Mouse (Mus musculus) right cerebral cortex, adult 2 months (tissue): ENCODE measurements around the gene Ccdc85c.

Source experiments
- DNase-seq, 2 experiments: peaks; one replicate each; pipeline ENCODE4 v3.0.0; 2021 to 2022; ENCODE audit warnings: low spot score in 2 of 2

Ccdc85c gene

GRCm38 (mm10) chr12:108274661-108275507 is at the start of gene Ccdc85c:
TSS of gene Ccdc85c (minus strand) at chr12:108275425.
- peak in 1 of 2 experiments; percentile 32 for DNase-seq

GRCm38 (mm10) chr12:108320096-108320495 is 44.9 kb upstream of the Ccdc85c start:
- no peak for DNase-seq

GRCm38 (mm10) chr12:108318499-108318898 is 43.3 kb upstream of the Ccdc85c start:
- no peak for DNase-seq

GRCm38 (mm10) chr12:108317826-108318430 is 42.7 kb upstream of the Ccdc85c start:
- DNase-seq = no peak

DNA sequence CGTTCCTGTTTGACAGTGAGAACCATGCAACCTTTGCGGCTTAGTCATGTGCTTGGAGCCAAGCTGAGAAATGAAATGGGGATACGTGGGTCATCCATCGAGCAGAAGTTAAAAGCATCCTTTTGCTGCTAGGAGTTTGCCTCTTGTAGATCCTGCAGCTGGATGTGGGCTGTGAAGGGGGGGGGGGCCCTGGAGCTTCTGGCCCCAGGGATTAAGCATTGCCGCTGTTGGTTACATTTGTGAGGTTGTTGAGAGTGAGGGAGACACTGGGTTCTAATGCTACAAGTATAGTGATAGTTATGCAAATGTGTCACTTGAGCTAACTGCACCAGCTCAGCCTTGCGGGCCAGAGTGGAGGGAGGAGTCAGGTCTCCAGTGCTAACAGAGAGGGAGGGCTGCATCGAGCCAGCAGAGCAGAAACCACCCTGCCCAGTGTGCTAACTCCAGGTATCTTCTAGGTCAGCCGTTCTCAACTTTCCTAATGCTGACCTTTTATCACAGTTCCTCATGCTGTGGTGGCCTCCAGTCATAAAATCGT is 42.0 kb upstream of the Ccdc85c start:
- no peak for DNase-seq

GRCm38 (mm10) chr12:108316655-108317054 is 41.4 kb upstream of the Ccdc85c start:
- no peak for DNase-seq

DNA sequence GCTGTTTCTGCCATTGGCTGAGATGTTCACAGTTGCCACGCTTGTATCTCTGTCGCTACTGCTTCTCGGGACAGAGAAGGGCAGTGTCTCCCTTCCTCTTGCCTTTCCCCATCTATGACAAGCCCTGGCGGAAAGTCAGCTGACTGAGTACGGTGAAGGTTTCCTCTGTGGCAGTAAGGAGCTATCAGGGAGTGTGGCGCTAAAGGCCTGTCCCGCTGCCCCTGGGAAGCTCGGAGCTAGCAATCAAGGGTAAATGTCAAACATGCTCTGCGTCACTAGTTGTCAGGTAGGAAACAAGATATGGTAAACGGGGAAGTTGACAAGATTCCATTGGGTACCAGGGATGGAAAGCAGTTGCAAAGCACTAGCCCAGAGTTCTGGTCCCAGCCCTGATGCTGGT is 40.6 kb upstream of the Ccdc85c start:
- no peak for DNase-seq

DNA sequence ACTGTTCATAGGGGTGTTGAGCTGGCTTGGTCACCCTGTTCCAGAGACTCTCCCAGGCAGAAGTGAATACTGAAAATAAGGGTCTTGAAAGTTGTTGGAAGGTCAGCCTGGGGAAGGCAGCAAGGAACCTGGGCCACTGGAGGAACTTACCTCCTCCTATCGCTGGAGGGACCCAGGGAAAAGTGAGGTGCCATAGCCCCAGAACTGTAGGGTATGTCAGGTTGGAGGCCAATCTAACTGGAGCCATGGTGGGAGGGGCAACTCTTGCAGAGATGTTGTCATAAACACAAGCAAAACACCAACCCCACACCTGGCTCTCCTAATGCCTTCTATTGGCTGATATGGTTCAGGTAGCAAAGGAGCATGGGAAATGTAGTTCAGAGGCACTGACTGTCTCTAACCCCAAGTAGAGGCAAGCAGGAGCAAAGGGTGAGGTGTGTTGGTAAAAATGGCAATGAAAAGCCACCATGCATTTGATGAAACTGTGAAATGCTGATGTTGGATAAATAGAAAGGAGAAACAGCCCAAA is 38.1 kb upstream of the Ccdc85c start:
- no peak for DNase-seq

DNA sequence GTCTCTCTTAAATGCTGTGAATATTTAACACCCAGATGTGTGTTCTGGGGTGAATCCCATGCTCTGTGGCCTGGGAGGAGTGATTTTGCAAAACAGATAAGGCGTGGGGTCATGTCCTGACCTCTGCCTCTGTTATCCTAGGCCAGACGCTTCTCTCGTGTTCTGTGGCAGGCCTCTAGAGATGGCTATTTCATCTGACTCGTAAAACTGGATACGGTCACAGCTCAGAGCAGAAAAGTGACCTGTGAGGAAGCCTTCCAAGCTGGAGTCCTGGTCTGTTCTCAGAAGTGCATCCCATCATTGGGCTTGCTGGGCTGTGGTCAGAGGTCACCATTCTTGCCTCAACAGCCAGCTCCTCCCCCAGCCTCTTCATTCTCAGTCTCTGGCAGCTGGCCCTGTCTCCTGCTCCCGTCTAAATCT is 37.2 kb upstream of the Ccdc85c start:
- DNase-seq = no peak

GRCm38 (mm10) chr12:108311741-108312290 is 36.6 kb upstream of the Ccdc85c start:
- DNase-seq = no peak

DNA sequence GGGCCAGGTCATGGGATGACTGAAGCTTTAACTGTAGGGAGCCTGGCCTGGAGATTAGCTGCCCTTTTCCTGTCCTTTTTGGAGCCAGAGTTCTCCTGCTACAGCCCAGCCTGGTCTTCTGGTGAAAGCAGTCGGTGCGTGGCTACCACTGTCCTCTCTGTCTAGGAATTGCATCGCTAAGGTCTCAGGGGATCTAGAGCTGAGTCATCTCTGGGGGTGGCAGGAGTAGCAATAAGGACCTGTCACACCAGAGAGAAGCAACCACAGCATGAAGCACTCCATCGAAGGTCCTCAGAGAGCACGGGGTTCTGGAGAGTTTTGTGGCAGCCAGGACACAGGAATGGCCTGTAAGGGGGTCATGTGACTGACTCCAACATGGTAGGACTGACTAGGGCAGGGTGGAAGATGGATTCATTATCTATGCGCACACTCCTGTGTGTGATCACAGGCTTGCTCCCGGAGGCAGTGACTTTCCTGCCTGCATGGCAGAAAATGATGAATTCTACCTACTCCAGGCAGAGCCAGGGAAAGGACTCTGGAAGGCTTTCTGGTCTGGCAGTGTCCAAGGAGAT is 35.3 kb upstream of the Ccdc85c start:
- DNase-seq = no peak

DNA sequence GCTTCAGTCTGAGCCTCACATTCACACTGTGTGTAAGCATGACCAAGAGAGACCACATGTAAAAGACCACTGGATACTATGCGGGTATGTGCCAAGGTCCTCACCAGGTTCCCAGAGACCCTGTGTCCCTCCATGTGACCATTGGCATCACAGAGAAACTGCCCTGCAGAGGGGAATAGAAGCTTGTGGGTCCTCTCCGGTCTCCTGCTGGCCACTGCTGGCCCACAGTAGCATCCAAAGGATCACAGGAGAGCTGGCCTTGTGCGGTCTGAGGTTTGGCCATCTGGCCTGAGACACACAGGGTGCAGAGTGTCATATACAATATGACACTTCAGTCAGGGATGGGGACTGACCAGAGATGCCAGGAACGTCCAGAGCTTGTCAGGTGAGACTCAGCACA is 34.8 kb upstream of the Ccdc85c start:
- no peak for DNase-seq

GRCm38 (mm10) chr12:108309116-108309794 is 34.0 kb upstream of the Ccdc85c start:
- DNase-seq = no peak

GRCm38 (mm10) chr12:108308363-108308856 is 33.2 kb upstream of the Ccdc85c start:
- no peak for DNase-seq

DNA sequence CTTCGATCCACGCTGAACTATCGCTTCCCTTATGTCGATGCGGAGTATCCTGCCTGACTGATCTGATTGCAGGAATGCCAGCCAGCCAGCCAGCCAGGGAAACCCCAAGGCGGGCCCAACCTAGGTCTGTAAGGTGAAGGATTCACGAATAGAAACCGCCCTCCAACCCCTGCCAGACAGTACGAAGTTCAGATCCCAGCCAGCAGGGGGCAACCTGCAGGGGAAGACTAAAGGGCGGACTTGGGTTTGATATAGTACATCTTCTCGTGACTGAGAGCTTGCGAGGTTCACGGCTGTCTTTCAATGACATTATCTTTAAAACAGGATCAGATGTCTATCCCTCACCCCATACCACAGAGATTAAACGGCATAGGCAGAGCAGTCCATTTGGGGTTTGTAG is 32.3 kb upstream of the Ccdc85c start:
- DNase-seq = peak; percentile 36 to 65

- no peak for DNase-seq
These were observed 30.9 kb upstream of the Ccdc85c start, which contains the start of gene Hhipl1 for GRCm38 (mm10) chr12:108305812-108306794. TSS of gene Hhipl1 (plus strand) at chr12:108306270.

- no peak for DNase-seq
These were observed 29.9 kb upstream of the Ccdc85c start for GRCm38 (mm10) chr12:108305172-108305571.

- no peak for DNase-seq
These were observed 28.6 kb upstream of the Ccdc85c start for GRCm38 (mm10) chr12:108303778-108304365.

GRCm38 (mm10) chr12:108301006-108301405 is 25.8 kb upstream of the Ccdc85c start:
- DNase-seq = no peak

DNA sequence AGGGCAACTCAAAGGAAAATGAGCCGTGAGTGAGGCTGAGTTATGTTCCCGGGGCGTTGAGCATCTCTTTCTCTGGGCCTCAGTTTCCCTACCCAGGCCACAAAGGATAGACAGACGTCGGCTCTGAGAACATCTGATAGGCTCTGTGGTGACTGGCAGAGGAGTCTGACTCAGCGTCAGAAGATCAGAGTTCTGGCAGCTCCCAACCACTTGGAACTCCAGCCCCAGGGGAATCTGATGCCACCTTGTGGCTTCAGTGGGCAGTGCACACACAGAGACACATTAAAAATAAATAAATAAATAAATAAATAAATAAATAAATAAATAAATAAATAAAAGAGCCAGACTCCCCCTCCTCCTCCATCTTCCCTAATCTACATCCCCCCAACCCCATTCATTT is 21.8 kb upstream of the Ccdc85c start:
- no peak for DNase-seq
